Mouse (Mus musculus) fat pad, adult 2 months (tissue): ENCODE data around the gene Dapk2.

Source experiments
- DNase-seq: peaks from one replicate; pipeline ENCODE4 v3.0.0-alpha.2; 2011; ENCODE audit warnings: low read depth, low spot score; ENCODE audit errors: extremely low read depth

The Dapk2 gene

DNA sequence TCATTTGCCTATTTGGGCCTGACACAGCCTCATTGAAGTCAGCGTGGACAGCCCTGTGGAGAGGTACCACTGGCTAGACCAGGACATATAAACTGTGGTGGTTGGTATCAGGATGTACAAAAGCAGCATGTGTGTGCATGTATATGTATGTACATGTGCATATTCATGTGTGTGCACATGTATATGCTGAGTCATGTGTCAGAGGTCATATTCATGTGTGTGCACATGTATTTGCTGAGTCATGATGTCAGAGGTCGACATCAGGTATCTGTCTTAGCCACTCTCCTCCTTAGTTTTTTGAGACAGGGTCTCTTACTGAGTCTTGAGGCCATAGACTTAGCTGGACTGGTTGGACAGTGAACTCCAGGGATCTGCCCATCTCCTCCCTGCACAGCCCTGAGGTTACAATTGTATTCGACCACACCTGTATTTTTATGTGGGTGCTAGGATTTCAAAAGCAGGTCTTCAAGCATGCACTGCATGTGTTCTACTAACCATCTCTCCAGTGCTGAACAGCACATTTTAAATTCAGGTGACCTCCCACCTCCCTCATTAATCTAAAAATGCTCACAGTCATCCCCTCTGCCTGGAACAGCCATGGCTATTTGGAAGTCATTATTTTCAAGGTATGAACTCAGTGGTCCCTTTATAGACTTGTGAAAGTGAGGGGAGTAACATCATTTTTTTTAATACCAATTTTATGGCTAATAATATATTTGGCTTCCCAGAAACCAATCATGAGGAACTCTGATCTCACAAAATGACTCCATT lies 146.5 kb downstream of the Dapk2 start:
- DNase-seq: no peak

DNA sequence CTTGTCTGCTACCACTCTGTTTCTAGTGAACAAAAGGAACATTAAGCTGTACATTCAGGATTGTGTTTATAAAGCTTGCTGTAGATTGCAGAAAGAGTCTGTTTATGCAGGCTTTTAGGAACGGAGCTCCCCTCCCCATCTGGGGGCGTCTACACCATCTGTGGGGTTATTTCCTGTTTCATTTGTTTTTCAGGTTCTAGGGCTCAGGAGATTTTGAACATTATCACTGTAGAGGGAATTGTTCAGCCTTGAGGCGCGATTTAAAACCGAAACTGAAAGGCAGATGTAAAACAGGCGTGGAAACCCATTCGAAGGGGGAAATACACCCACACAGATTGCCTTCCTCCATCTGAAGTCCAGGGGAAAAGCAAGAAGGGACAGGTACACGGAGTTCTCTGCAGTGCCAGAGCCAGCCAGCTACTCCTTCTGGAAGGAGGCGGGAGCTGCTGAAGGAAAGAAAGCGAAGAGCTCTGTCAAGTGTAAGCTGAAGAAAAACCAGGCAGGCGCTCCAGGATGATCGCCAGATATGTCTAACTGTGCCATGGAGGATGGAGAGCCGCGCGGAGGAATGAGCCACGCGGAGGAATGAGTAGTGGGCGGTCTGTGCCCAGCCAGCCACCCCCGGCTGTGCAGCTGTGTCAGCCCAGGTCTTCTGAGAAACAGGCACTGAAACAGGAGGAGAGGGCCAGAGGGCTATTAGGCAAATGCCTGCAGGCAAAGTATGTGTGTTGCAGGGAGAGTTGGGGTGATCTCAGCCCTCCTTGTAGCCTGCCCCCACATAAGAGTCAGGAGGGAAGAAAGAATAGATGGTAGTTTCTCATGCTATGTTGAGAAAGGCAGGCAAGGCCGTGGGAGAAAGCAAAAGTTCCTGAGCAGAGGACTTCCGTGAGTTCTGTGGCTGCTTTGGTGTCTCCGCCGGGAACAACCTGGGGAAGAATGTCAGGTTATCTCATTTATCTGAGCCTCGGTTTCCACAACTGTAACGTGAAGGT lies 147.4 kb downstream of the Dapk2 start:
- DNase-seq: no peak

DNA sequence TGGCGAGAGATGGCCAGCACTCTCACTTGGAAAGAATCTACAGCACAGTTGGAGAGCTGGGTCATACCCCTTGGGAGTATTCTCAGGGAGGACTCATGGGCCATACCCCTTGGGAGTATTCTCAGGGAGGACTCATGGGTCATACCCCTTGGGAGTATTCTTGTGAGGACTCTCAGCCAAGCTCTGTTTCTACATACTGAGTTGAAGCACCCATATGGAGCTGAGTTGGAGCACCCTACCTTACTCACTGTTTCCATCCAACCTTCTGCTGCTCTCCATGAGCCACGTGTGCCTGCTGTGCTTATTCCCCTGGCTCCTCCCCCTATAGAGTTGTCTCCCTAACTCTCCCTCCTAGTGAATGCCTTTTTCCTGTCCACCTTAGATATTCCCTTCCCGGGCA lies 148.4 kb downstream of the Dapk2 start:
- no peak for DNase-seq

DNA sequence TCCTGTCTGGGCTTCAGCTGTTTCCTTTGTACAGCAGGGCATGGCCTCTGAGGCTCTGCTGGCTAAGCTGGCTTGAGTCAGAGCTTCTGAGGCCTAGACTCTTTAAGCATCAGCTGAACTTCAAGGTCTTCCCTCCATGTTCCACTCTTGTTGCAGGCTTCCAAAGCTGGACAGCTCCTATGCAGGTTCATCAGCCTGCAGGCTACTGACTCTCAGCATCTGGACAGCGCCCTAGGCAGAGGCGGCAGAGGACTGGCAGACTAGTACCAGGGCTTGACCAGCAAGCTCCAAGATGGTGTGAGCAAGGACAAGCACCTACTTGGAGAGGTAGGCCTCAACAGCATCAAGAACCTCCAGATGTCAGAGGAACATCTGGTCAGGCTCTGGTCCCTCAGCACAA lies 149.3 kb downstream of the Dapk2 start:
- DNase-seq: no peak

DNA sequence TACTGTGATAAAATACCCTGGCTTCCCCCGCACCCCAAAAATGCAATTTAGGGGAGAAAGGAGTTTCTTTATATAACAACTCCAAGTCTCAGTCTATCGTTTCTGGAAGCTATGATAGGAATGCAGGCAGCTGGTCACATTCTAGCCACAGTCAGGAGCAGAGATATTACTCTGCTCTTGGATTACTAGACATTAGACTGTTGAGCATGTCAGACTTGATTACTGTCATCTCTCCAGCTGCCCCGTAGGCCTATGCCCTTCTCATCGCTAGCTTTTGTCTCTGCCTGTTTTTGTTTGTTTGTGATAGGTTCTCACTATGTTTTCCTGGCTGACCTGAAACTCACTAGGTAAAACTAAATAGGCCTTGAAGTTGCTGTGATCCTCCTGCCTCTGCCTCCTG lies 150.7 kb downstream of the Dapk2 start:
- DNase-seq: no peak

DNA sequence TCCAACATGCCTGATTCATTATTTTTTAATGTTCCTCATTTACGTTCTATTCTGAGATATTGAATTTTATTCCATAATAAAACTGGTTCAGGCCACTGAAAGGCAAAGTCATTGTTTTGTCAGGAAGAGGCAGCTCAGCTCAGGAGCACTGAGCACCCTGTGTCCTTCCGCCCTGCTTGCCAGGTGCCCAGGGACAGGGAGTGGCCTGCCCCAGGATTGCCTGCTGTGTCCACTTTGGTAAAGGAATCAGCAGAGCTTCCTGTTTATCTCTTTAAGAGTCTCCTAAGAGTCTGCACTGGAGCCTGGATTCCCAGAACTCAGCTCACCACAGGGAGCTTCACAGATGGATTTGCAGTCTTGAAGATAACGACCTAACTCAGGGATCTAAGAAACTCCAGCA lies 153.4 kb downstream of the Dapk2 start:
- no peak for DNase-seq

DNA sequence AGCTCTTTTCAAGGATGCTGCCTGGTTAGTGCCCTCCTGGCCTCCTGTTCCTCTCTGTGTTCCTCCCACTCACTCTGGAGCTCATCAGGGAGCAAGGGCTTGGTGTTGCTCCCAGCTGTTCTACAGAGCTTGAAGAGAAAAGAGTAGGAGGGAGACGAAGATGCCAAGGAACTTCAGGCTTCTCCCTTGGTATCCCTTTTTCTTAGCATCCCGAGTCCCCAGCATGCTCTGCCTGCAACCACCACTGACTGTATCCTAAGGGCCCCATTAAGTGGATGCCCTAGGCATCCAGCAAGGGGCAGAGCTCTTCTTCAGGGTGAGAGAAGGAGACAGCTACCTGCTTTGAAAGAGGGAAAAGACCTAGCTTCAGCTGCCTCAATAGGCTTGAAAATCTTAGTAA lies 158.6 kb downstream of the Dapk2 start:
- DNase-seq: no peak
